Mouse (Mus musculus) limb, embryonic 15.5 days (tissue): ENCODE measurements around the gene Dcbld1. TPM values are rescaled to one million over a fixed set of nuclear protein-coding genes. Genes with fewer than 3 reads are reported as not detected.

Source experiments
- ATAC-seq: fragments of 200-750 bp; cut with Nextera tagmentation; 2 replicates; pipeline ENCODE4 v1.8.0; 2017; ENCODE audit warnings: low read depth, moderate TSS enrichment; ENCODE audit not compliant: insufficient number of reproducible peaks, low FRiP score, low TSS enrichment
- H3K27ac ChIP-seq: fragments of 300-500 bp; sonication (generic); 2 replicates; pipeline ENCODE4 v1.5.1; 2015; ENCODE audit warnings: moderate library complexity, mild to moderate bottlenecking, inconsistent platforms
- H3K27me3 ChIP-seq: fragments of 300-500 bp; sonication (generic); 2 replicates; pipeline ENCODE4 v1.6.1; 2015; ENCODE audit warnings: inconsistent platforms
- H3K36me3 ChIP-seq: fragments of 300-500 bp; sonication (generic); 2 replicates; pipeline ENCODE4 v1.6.1; 2015; ENCODE audit warnings: inconsistent platforms
- H3K4me1 ChIP-seq: fragments of 300-500 bp; sonication (generic); 2 replicates; pipeline ENCODE4 v1.6.1; 2015; ENCODE audit warnings: inconsistent platforms
- H3K4me2 ChIP-seq: fragments of 300-500 bp; sonication (generic); 2 replicates; pipeline ENCODE4 v1.6.1; 2015; ENCODE audit warnings: mild to moderate bottlenecking, inconsistent platforms
- H3K4me3 ChIP-seq: fragments of 300-500 bp; sonication (generic); 2 replicates; pipeline ENCODE4 v1.5.1; 2015; ENCODE audit warnings: mild to moderate bottlenecking, inconsistent platforms
- H3K9ac ChIP-seq: fragments of 300-500 bp; sonication (generic); 2 replicates; pipeline ENCODE4 v1.6.1; 2015; ENCODE audit warnings: inconsistent platforms
- H3K9me3 ChIP-seq: fragments of 300-500 bp; sonication (generic); 2 replicates; pipeline ENCODE4 v1.6.1; 2016; ENCODE audit warnings: inconsistent platforms
- WGBS: fragments of 180-500 bp; shearing (Covaris S2); methylation state at CpG from one replicate; pipeline ENCODE4 v1.1.7; 2015; 5-methylcytosine and 5-hydroxymethylcytosine counted together
- polyA plus RNA-seq: library from polyadenylated mRNA; unstranded; fragments of >200 nt; fragmentation: Nextera tagmentation; extraction: Ambion mirVana; gene quantifications from 2 replicates; pipeline ENCODE4 v1.2.1, GENCODE M21; 2015

Dcbld1 gene
- polyA plus RNA-seq, 1 experiment from 2014 or later: 17.0 TPM

- 8% methylated on average over 7 of the region's 7 CpGs for WGBS
- Histone ChIP-seq H3K9me3 (no peaks in the 10 kb centered on the region), H3K36me3 (no peaks in the 10 kb centered on the region), H3K9ac (no peak overlapping the region), H3K27ac (no peak overlapping the region), H3K27me3 (no peaks in the 10 kb centered on the region), H3K4me3 (peak overlapping the region; percentile 80), H3K4me1 (peaks cover 8% of the 10 kb centered on the region), H3K4me2 (peak overlapping the region; percentile 86)
- ATAC-seq: no peak
Observed at GRCm38 (mm10) chr10:52234654-52234981, 1.2 kb downstream of the Dcbld1 start.

GRCm38 (mm10) chr10:52235461-52235860, 2.0 kb downstream of the Dcbld1 start:
- Histone ChIP-seq H3K4me2 (no peak overlapping the region), H3K27me3 (no peaks in the 10 kb centered on the region), H3K27ac (no peak overlapping the region), H3K9me3 (no peaks in the 10 kb centered on the region), H3K36me3 (no peaks in the 10 kb centered on the region), H3K9ac (no peak overlapping the region), H3K4me3 (no peak overlapping the region), H3K4me1 (peaks cover 8% of the 10 kb centered on the region)
- 85% methylated on average over 5 of the region's 5 CpGs for WGBS
- no peak for ATAC-seq

DNA sequence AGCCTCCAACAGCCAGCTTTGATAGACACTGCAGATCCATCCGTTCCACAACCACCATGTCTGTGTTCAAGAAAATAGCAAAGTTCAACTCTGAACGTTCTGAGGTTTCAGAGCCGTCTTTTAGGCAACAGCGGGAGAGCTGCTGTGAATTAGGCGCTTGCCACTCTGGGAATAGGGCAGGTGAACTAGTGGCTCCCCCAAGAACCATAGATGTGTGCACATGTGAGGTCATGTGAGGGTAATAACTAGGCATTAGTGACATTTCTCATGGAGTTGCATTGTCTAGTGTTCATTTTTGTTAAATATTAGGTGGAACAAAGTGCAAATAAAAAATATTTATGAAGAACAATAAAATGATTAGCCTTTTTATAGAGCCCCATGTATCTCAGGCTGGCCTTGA, 8.6 kb downstream of the Dcbld1 start:
- no peak for ATAC-seq

GRCm38 (mm10) chr10:52242680-52243323, 9.4 kb downstream of the Dcbld1 start:
- Histone ChIP-seq H3K4me2 (no peak overlapping the region), H3K4me3 (no peak overlapping the region), H3K27me3 (no peaks in the 10 kb centered on the region), H3K9me3 (no peaks in the 10 kb centered on the region), H3K4me1 (no peaks in the 10 kb centered on the region), H3K9ac (no peak overlapping the region), H3K27ac (no peak overlapping the region), H3K36me3 (no peaks in the 10 kb centered on the region)
- 38% methylated on average over 7 of the region's 7 CpGs for WGBS
- ATAC-seq: no peak

More for the DNA sequence above, 8.6 kb downstream of the Dcbld1 start:
- H3K36me3 ChIP-seq: no peaks in the 10 kb centered on the region
- no peaks in the 10 kb centered on the region for H3K27me3 ChIP-seq
- no peak overlapping the region for H3K27ac ChIP-seq
- no peak overlapping the region for H3K4me2 ChIP-seq
- 81% methylated on average over 5 of the region's 5 CpGs for WGBS
- H3K9me3 ChIP-seq: no peaks in the 10 kb centered on the region
- no peaks in the 10 kb centered on the region for H3K4me1 ChIP-seq
- H3K4me3 ChIP-seq: no peak overlapping the region
- H3K9ac ChIP-seq: no peak overlapping the region

DNA sequence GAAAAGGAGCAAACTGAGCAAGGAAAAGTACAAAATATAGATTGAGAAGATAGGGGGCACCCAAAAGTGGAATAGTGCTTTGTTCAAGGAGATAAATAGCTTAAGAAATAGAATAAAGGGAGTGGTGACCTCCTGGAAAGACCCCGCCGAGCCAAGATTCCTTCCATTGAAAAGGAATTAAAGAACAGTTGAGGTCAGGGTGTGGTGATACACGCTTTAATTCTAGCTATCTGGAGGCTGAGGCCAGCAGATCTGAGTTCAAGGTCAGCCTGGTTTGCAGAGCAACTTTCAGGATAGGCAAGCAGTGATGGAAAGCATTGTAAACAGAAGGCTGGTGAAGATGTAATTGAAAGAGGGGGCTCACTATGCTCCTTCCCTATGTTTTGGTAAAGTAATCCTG, 12.8 kb downstream of the Dcbld1 start:
- no peaks in the 10 kb centered on the region for H3K4me1 ChIP-seq
- no peak for ATAC-seq
- no peak overlapping the region for H3K27ac ChIP-seq
- H3K9me3 ChIP-seq: no peaks in the 10 kb centered on the region
- H3K4me3 ChIP-seq: no peak overlapping the region
- H3K4me2 ChIP-seq: no peak overlapping the region
- no peak overlapping the region for H3K9ac ChIP-seq
- WGBS: 94% methylated on average over 3 of the region's 3 CpGs
- no peaks in the 10 kb centered on the region for H3K36me3 ChIP-seq
- no peaks in the 10 kb centered on the region for H3K27me3 ChIP-seq

GRCm38 (mm10) chr10:52252240-52252639, 18.8 kb downstream of the Dcbld1 start:
- Histone ChIP-seq H3K36me3 (no peaks in the 10 kb centered on the region), H3K4me1 (no peaks in the 10 kb centered on the region), H3K9me3 (no peaks in the 10 kb centered on the region), H3K27me3 (no peaks in the 10 kb centered on the region), H3K27ac (no peak overlapping the region), H3K9ac (no peak overlapping the region), H3K4me3 (no peak overlapping the region), H3K4me2 (no peak overlapping the region)
- no peak for ATAC-seq
- 88% methylated on average over 1 of the region's 1 CpGs for WGBS

DNA sequence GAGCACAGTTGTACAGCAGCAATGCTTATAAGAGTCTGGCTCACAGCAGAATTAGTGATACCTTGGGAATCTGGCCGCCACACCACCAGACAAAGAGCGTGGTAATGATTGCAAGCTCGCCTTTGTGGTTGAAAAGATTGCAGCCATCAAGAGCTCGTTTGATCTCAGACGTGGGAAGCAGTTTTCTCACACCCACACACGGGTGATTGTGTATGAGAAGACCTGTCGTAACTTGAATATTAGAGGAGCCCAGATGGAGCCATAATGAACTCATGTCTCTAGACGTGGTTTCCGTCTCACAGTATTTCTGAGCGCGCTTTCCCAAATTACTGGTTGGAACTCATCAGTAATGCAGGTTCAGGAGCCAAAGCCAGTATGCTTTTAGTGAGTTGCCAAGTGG, 20.0 kb downstream of the Dcbld1 start:
- no peak overlapping the region for H3K27ac ChIP-seq
- H3K27me3 ChIP-seq: no peaks in the 10 kb centered on the region
- no peak overlapping the region for H3K4me2 ChIP-seq
- H3K4me1 ChIP-seq: 0 out of 2 replicates have a peak, but pooled peaks cover 2% of the 10 kb centered on the region
- no peaks in the 10 kb centered on the region for H3K9me3 ChIP-seq
- H3K4me3 ChIP-seq: no peak overlapping the region
- no peak overlapping the region for H3K9ac ChIP-seq
- no peaks in the 10 kb centered on the region for H3K36me3 ChIP-seq
- 49% methylated on average over 11 of the region's 11 CpGs for WGBS
- no peak for ATAC-seq

DNA sequence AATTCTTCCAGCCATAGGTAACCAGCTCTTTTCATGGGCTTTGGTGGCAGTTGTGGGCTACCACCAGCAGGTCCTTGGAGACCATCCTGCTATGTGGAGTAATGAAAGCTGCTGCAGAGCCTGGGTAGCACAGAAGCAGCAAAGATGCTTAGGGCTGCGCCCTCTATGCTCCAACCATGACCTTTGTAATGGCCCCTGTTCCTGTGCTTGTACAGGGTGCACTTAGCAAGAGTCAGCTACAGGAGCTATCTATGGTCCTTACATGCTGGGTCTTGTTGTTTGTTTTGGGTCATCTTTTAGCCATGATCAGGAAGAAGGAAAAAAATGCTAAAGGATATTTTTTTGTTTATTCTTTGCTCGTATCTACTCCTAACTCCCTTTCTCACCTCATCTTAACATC, 24.3 kb downstream of the Dcbld1 start:
- Histone ChIP-seq H3K36me3 (0 out of 2 replicates have a peak, but pooled peaks cover 5% of the 10 kb centered on the region), H3K27me3 (no peaks in the 10 kb centered on the region), H3K27ac (no peak overlapping the region), H3K9ac (no peak overlapping the region), H3K4me3 (no peak overlapping the region), H3K9me3 (no peaks in the 10 kb centered on the region), H3K4me2 (no peak overlapping the region), H3K4me1 (0 out of 2 replicates have a peak, but pooled peaks cover 2% of the 10 kb centered on the region)
- no peak for ATAC-seq
- WGBS: 52% methylated on average over 2 of the region's 2 CpGs

GRCm38 (mm10) chr10:52258180-52258948, 24.9 kb downstream of the Dcbld1 start:
- WGBS: 23% methylated on average over 13 of the region's 13 CpGs
- no peaks in the 10 kb centered on the region for H3K27me3 ChIP-seq
- no peak overlapping the region for H3K27ac ChIP-seq
- no peak overlapping the region for H3K9ac ChIP-seq
- no peak overlapping the region for H3K4me2 ChIP-seq
- no peak for ATAC-seq
- H3K4me1 ChIP-seq: 0 out of 2 replicates have a peak, but pooled peaks cover 2% of the 10 kb centered on the region
- H3K4me3 ChIP-seq: no peak overlapping the region
- 0 out of 2 replicates have a peak, but pooled peaks cover 5% of the 10 kb centered on the region for H3K36me3 ChIP-seq
- no peaks in the 10 kb centered on the region for H3K9me3 ChIP-seq

DNA sequence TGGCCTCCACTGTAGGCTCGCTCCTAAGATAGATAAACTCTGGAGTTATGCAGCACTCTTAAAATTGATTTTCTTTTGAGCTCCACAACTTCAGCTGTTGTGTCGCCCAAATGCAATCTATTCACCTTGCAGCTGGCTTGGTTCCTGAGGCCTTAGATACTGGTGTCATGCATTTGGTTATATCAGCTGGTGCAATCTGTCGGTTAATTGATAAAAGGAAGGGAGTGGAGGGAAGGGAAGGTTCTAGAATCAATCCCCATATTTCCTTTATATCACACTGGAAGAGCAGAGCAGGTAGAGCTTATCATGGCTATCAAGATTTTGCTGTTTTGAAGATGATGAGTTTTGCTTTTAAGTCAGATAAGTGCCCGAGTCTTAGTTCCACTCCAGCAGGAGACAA, 26.8 kb downstream of the Dcbld1 start:
- H3K27ac ChIP-seq: no peak overlapping the region
- 87% methylated on average over 4 of the region's 4 CpGs for WGBS
- H3K4me3 ChIP-seq: no peak overlapping the region
- H3K4me2 ChIP-seq: no peak overlapping the region
- ATAC-seq: no peak
- no peaks in the 10 kb centered on the region for H3K27me3 ChIP-seq
- 0 out of 2 replicates have a peak, but pooled peaks cover 2% of the 10 kb centered on the region for H3K4me1 ChIP-seq
- H3K9me3 ChIP-seq: no peaks in the 10 kb centered on the region
- peaks cover 12% of the 10 kb centered on the region; the same call in 1 of the 2 replicates for H3K36me3 ChIP-seq
- no peak overlapping the region for H3K9ac ChIP-seq

GRCm38 (mm10) chr10:52264162-52264561, 30.7 kb downstream of the Dcbld1 start:
- no peaks in the 10 kb centered on the region for H3K4me1 ChIP-seq
- no peaks in the 10 kb centered on the region for H3K27me3 ChIP-seq
- no peak overlapping the region for H3K9ac ChIP-seq
- H3K27ac ChIP-seq: no peak overlapping the region
- 85% methylated on average over 5 of the region's 5 CpGs for WGBS
- no peak overlapping the region for H3K4me2 ChIP-seq
- no peaks in the 10 kb centered on the region for H3K9me3 ChIP-seq
- no peak overlapping the region for H3K4me3 ChIP-seq
- ATAC-seq: no peak
- peaks cover 12% of the 10 kb centered on the region; the same call in 1 of the 2 replicates for H3K36me3 ChIP-seq

DNA sequence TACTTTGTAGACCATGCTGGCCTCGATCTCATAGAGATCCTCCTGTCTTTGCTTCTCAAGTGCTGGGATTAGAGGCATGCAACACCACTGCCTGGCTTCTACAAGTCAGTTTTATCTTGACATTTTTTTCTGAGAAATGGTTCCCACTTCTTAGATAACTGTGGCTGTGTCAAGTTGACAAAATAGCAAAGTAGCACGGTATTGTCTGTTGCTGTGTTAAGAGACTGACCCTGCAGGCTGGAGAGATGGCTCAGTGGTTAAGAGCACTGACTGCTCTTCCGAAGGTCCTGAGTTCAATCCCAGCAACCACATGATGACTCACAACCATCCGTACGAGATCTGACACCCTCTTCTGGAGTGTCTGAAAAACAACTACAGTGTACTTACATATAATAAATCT, 35.5 kb downstream of the Dcbld1 start:
- no peaks in the 10 kb centered on the region for H3K9me3 ChIP-seq
- H3K9ac ChIP-seq: no peak overlapping the region
- no peak overlapping the region for H3K4me3 ChIP-seq
- ATAC-seq: no peak
- no peak overlapping the region for H3K4me2 ChIP-seq
- H3K36me3 ChIP-seq: 0 out of 2 replicates have a peak, but pooled peaks cover 4% of the 10 kb centered on the region
- 85% methylated on average over 5 of the region's 5 CpGs for WGBS
- H3K4me1 ChIP-seq: peaks cover under 1% of the 10 kb centered on the region; the same call in 1 of the 2 replicates
- no peaks in the 10 kb centered on the region for H3K27me3 ChIP-seq
- no peak overlapping the region for H3K27ac ChIP-seq
